Mouse (Mus musculus): Measurements from ENCODE around the gene Abhd17c. TPM values are rescaled to one million over a fixed set of nuclear protein-coding genes. Genes with fewer than 3 reads are reported as not detected.

Gene Abhd17c
- total and polyA plus RNA-seq, 3 experiments = 35.3 to 44.0 (median 40.4) TPM

GRCm38 (mm10) chr7:84165288-84165687 is 13.6 kb upstream of the Abhd17c start:
- in situ Hi-C loops (cut with MboI; ENCODE audit: low pct_ligation_motif_present, low pct_unique_long_range_greater_than_20kb, low sequenced_read_pairs) (loop anchor here (25.0 kb wide), 1 partner anchor 97 kb away; no protein-coding TSS in a partner anchor), dilution Hi-C loops (cut with MboI; ENCODE audit: extremely low pct_ligation_motif_present, extremely low pct_unique_long_range_greater_than_20kb, low sequenced_read_pairs) (no loop called here)
- no peaks in the 10 kb centered on the region for H3K9me3 ChIP-seq (replicated peaks; ENCODE audit: low read length)
- no peaks in the 10 kb centered on the region for H3K36me3 ChIP-seq (replicated peaks in 1 of 2; ENCODE audit: control insufficient read depth in 1 of 2, insufficient read depth in 1 of 2, low read length in 1 of 2)
- peak overlapping the region; percentile 74 for H3K27ac ChIP-seq (ENCODE audit: insufficient read depth, low read depth)
- no peak for DNase-seq (ENCODE audit: extremely low read depth)
- H3K4me2 ChIP-seq (ENCODE audit: insufficient read depth, low read depth, poor library complexity, severe bottlenecking) = peak overlapping the region; percentile 44; the same call in 1 of the 2 replicates
- no peak overlapping the region for H3K4me3 ChIP-seq (replicated peaks in 1 of 3; ENCODE audit: low read depth in 2 of 3, low read length in 2 of 3, poor library complexity in 1 of 3)
- TF ChIP-seq KAT2A (IDR thresholded peaks at IDR 0.05; ENCODE audit: insufficient replicate concordance, low read length) (no peak), ZMIZ1 (IDR thresholded peaks at IDR 0.05; ENCODE audit: low read depth, low read length) (0 out of 2 replicates have a peak, but pooled peaks have one; percentile 27), MYC (IDR thresholded peaks at IDR 0.05; ENCODE audit: low read depth, low read length) (peak; percentile 13; the same call in 1 of the 2 replicates)
- H3K79me2 ChIP-seq (replicated peaks; ENCODE audit: control insufficient read depth, extremely low read depth, insufficient read depth, poor library complexity, severe bottlenecking) = no peaks in the 10 kb centered on the region
- peaks cover 18 to 65% of the 10 kb centered on the region in 2 experiments for H3K4me1 ChIP-seq (ENCODE audit: control insufficient read depth in 1 of 2, insufficient read depth in 2 of 2)
- H3K9ac ChIP-seq (ENCODE audit: insufficient read depth, low read depth) = no peak overlapping the region
- H3K27me3 ChIP-seq (replicated peaks) = no peaks in the 10 kb centered on the region

GRCm38 (mm10) chr7:84164880-84165279 is 13.2 kb upstream of the Abhd17c start:
- dilution Hi-C loops (cut with MboI; ENCODE audit: extremely low pct_ligation_motif_present, extremely low pct_unique_long_range_greater_than_20kb, low sequenced_read_pairs) (no loop called here), in situ Hi-C loops (cut with MboI; ENCODE audit: low pct_ligation_motif_present, low pct_unique_long_range_greater_than_20kb, low sequenced_read_pairs) (loop anchor here (25.0 kb wide), 1 partner anchor 97 kb away; no protein-coding TSS in a partner anchor)
- no peaks in the 10 kb centered on the region for H3K79me2 ChIP-seq (replicated peaks; ENCODE audit: control insufficient read depth, extremely low read depth, insufficient read depth, poor library complexity, severe bottlenecking)
- H3K36me3 ChIP-seq (replicated peaks in 1 of 2; ENCODE audit: control insufficient read depth in 1 of 2, insufficient read depth in 1 of 2, low read length in 1 of 2) = no peaks in the 10 kb centered on the region
- H3K4me2 ChIP-seq (ENCODE audit: insufficient read depth, low read depth, poor library complexity, severe bottlenecking) = peak overlapping the region; percentile 44; the same call in 1 of the 2 replicates
- H3K27ac ChIP-seq (ENCODE audit: insufficient read depth, low read depth) = peak overlapping the region; percentile 74
- no peaks in the 10 kb centered on the region for H3K9me3 ChIP-seq (replicated peaks; ENCODE audit: low read length)
- H3K4me1 ChIP-seq (ENCODE audit: control insufficient read depth in 1 of 2, insufficient read depth in 2 of 2) = peaks cover 18 to 65% of the 10 kb centered on the region in 2 experiments
- H3K4me3 ChIP-seq (replicated peaks in 1 of 3; ENCODE audit: low read depth in 2 of 3, low read length in 2 of 3, poor library complexity in 1 of 3) = no peak overlapping the region
- H3K27me3 ChIP-seq (replicated peaks) = no peaks in the 10 kb centered on the region
- DNase-seq (ENCODE audit: extremely low read depth) = peak; percentile 84
- H3K9ac ChIP-seq (ENCODE audit: insufficient read depth, low read depth) = no peak overlapping the region
- peak; percentile 85 for TF ChIP-seq EP300 (IDR thresholded peaks at IDR 0.05; ENCODE audit: low read length)
- no peak for TF ChIP-seq ZNF384 (IDR thresholded peaks at IDR 0.05; ENCODE audit: low read depth, low read length)
- no peak for TF ChIP-seq SIN3A (IDR thresholded peaks at IDR 0.05; ENCODE audit: low read length)
- 0 out of 2 replicates have a peak, but pooled peaks have one; percentile 55 for TF ChIP-seq ELF1 (IDR thresholded peaks at IDR 0.05; ENCODE audit: low read depth, low read length)
- TF ChIP-seq CHD1 (IDR thresholded peaks at IDR 0.05; ENCODE audit: low read depth, low read length) = no peak
- no peak for TF ChIP-seq RAD21 (IDR thresholded peaks at IDR 0.05; ENCODE audit: low read depth, low read length)
- no peak for TF ChIP-seq NELFE (IDR thresholded peaks at IDR 0.05; ENCODE audit: low read depth, low read length)
- TF ChIP-seq ZC3H11A (IDR thresholded peaks at IDR 0.05; ENCODE audit: low read depth, low read length) = no peak
- TF ChIP-seq SMC3 (IDR thresholded peaks at IDR 0.05; ENCODE audit: low read depth, low read length) = no peak
- no peak for TF ChIP-seq CHD2 (IDR thresholded peaks at IDR 0.05; ENCODE audit: low read length)
- TF ChIP-seq HCFC1 (IDR thresholded peaks at IDR 0.05; ENCODE audit: low read depth, low read length) = no peak
- TF ChIP-seq JUN (IDR thresholded peaks at IDR 0.05; ENCODE audit: insufficient read depth, low read depth, low read length) = no peak
- TF ChIP-seq E2F4 (IDR thresholded peaks at IDR 0.05; ENCODE audit: insufficient replicate concordance, low read depth, low read length) = no peak
- peak; percentile 67; the same call in 1 of the 2 replicates for TF ChIP-seq MAFK (IDR thresholded peaks at IDR 0.05; ENCODE audit: insufficient replicate concordance, low read length)
- no peak for TF ChIP-seq PAX5 (IDR thresholded peaks at IDR 0.05; ENCODE audit: low read length)
- TF ChIP-seq KAT2A (IDR thresholded peaks at IDR 0.05; ENCODE audit: insufficient replicate concordance, low read length) = no peak
- TF ChIP-seq UBTF (IDR thresholded peaks at IDR 0.05; ENCODE audit: low read depth, low read length) = no peak
- no peak for TF ChIP-seq GABPA (IDR thresholded peaks at IDR 0.05; ENCODE audit: insufficient replicate concordance, low read depth, low read length)
- TF ChIP-seq MYC (IDR thresholded peaks at IDR 0.05; ENCODE audit: low read depth, low read length) = peak; percentile 47; the same call in 1 of the 2 replicates
- no peak for TF ChIP-seq MXI1 (IDR thresholded peaks at IDR 0.05; ENCODE audit: low read depth, low read length)
- no peak for TF ChIP-seq POLR2A (IDR thresholded peaks at IDR 0.05; ENCODE audit: low read depth, low read length)
- no peak for TF ChIP-seq USF2 (conservative IDR thresholded peaks at IDR 0.05; ENCODE audit: low read depth, low read length)
- TF ChIP-seq POLR2AphosphoS2 (IDR thresholded peaks at IDR 0.05; ENCODE audit: low read depth, low read length) = no peak
- no peak for TF ChIP-seq MAX (IDR thresholded peaks at IDR 0.05; ENCODE audit: low read length)
- peak; percentile 80 for TF ChIP-seq TCF12 (IDR thresholded peaks at IDR 0.05; ENCODE audit: low read depth, low read length)
- no peak for TF ChIP-seq MAZ (IDR thresholded peaks at IDR 0.05; ENCODE audit: low read depth, low read length)
- peak; percentile 60; the same call in 1 of the 2 replicates for TF ChIP-seq ETS1 (conservative IDR thresholded peaks at IDR 0.05; ENCODE audit: low read depth, low read length)
- TF ChIP-seq MEF2A (IDR thresholded peaks at IDR 0.05; ENCODE audit: borderline replicate concordance, low read depth, low read length) = peak; percentile 72; the same call in 1 of the 2 replicates
- no peak for TF ChIP-seq USF1 (IDR thresholded peaks at IDR 0.05; ENCODE audit: low read depth, low read length)
- peak; percentile 62; the same call in 1 of the 2 replicates for TF ChIP-seq TBP (conservative IDR thresholded peaks at IDR 0.05; ENCODE audit: low read depth, low read length)
- TF ChIP-seq RCOR1 (conservative IDR thresholded peaks at IDR 0.05; ENCODE audit: low read depth, low read length) = no peak
- TF ChIP-seq ZMIZ1 (IDR thresholded peaks at IDR 0.05; ENCODE audit: low read depth, low read length) = no peak
- no peak for TF ChIP-seq CTCF (conservative IDR thresholded peaks at IDR 0.05 in 1 of 2, IDR thresholded peaks at IDR 0.05 in 1 of 2; ENCODE audit: low read depth in 2 of 2, low read length in 2 of 2)
